Mouse (Mus musculus) liver, embryonic 14.5 days (tissue): ENCODE measurements around the gene Dusp7.

Source experiments
- CTCF ChIP-seq: IDR thresholded peaks from 2 replicates; pipeline ENCODE4 v1.5.1; 2016; ENCODE audit warnings: antibody characterized with exemption, low read depth, control low read depth
- EP300 ChIP-seq: IDR thresholded peaks from 2 replicates; pipeline ENCODE4 v1.6.1; 2016; ENCODE audit warnings: antibody characterized with exemption, low read depth

GRCm38 (mm10) chr9:106366188-106366587, 2.2 kb upstream of the Dusp7 start:
- TF ChIP-seq CTCF (no peak), EP300 (no peak)
